Mouse (Mus musculus) embryo, embryonic 11 days (tissue): ENCODE results near the gene Atp1a3.

ENCODE experiments used
- DNase-seq: peaks from one replicate; pipeline ENCODE4 v3.0.0-alpha.2; 2015

Atp1a3 gene

GRCm38 (mm10) chr7:25003820-25004388 lies 1.9 kb downstream of the Atp1a3 start:
- no peak for DNase-seq

- no peak for DNase-seq
Observed at GRCm38 (mm10) chr7:25003291-25003690, 2.5 kb downstream of the Atp1a3 start.

- DNase-seq: no peak
Observed at GRCm38 (mm10) chr7:25000711-25001110, 5.0 kb downstream of the Atp1a3 start.

- no peak for DNase-seq
Observed at GRCm38 (mm10) chr7:25000211-25000610, 5.5 kb downstream of the Atp1a3 start.

GRCm38 (mm10) chr7:24993081-24993480 lies 12.7 kb downstream of the Atp1a3 start:
- no peak for DNase-seq

GRCm38 (mm10) chr7:24990478-24990877 lies 15.3 kb downstream of the Atp1a3 start:
- DNase-seq: no peak

- DNase-seq: no peak
Observed at GRCm38 (mm10) chr7:24987941-24988340, 17.8 kb downstream of the Atp1a3 start.

GRCm38 (mm10) chr7:24985799-24986198 lies 20.0 kb downstream of the Atp1a3 start:
- no peak for DNase-seq

- DNase-seq: no peak
Observed at GRCm38 (mm10) chr7:24984307-24984706, 21.5 kb downstream of the Atp1a3 start.

- DNase-seq: no peak
Observed at GRCm38 (mm10) chr7:24983396-24983795, 22.4 kb downstream of the Atp1a3 start.

GRCm38 (mm10) chr7:24980439-24980838 lies 25.3 kb downstream of the Atp1a3 start:
- no peak for DNase-seq

GRCm38 (mm10) chr7:24978781-24979180 lies 27.0 kb downstream of the Atp1a3 start:
- no peak for DNase-seq

GRCm38 (mm10) chr7:24974893-24975595 lies 30.7 kb downstream of the Atp1a3 start:
- DNase-seq: peak; percentile 72

- DNase-seq: no peak
Observed at GRCm38 (mm10) chr7:24973902-24974301, 31.9 kb downstream of the Atp1a3 start.

GRCm38 (mm10) chr7:24973208-24973607 lies 32.5 kb downstream of the Atp1a3 start:
- DNase-seq: no peak

GRCm38 (mm10) chr7:24971972-24972893 lies 33.5 kb downstream of the Atp1a3 start, which contains the start of gene Rabac1:
Gene Rabac1, minus strand, starts transcription at chr7:24972754.
- peak; percentile 95 for DNase-seq

GRCm38 (mm10) chr7:24971261-24971971 lies 34.3 kb downstream of the Atp1a3 start:
- DNase-seq: peak; percentile 70

GRCm38 (mm10) chr7:24970341-24970740 lies 35.4 kb downstream of the Atp1a3 start:
- DNase-seq: no peak

GRCm38 (mm10) chr7:24969805-24970204 lies 36.0 kb downstream of the Atp1a3 start:
- no peak for DNase-seq

- DNase-seq: no peak
Observed at GRCm38 (mm10) chr7:24968463-24968862, 37.3 kb downstream of the Atp1a3 start.

- DNase-seq: no peak
Observed at GRCm38 (mm10) chr7:24967966-24968365, 37.8 kb downstream of the Atp1a3 start.

GRCm38 (mm10) chr7:24964897-24965535 lies 40.7 kb downstream of the Atp1a3 start:
- DNase-seq: peak; percentile 82
